Mouse (Mus musculus): Measurements from ENCODE around the gene Espl1. TPM values are rescaled to one million over a fixed set of nuclear protein-coding genes. Genes with fewer than 3 reads are reported as not detected.

The Espl1 gene
- polyA plus RNA-seq, 2 experiments, result 27.2 to 40.0 TPM

DNA sequence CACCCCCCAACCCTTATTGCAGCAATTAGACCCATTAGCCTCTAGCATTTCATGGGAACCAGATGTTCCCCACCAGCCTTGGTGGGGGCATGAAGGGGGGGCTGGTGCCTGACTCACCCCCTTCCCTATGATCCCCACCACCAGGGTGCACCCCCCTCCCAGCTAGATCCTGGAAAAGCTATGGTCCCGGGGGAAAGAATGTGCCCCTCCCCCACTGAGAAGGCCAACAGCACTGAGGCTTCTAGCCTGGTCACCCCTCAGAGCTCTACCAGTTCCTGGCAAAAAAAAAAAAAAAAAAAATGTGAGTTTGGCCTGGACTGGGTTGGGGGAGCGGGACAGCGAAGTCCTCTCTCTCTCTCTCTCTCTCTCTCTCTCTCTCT is 47.3 kb upstream of the Espl1 start:
- DNase-seq (ENCODE audit: low spot score), result peak; percentile 63
- H3K27ac ChIP-seq (replicated peaks; ENCODE audit: low read depth, low read length), result peak overlapping the region; percentile 95
- H3K36me3 ChIP-seq (ENCODE audit: control insufficient read depth, insufficient read depth, low read length), result peaks cover 35% of the 10 kb centered on the region
- peak overlapping the region; percentile 18; the same call in 1 of the 2 replicates for H3K9ac ChIP-seq (ENCODE audit: low read depth, low read length, severe bottlenecking)
- H3K9me3 ChIP-seq (ENCODE audit: control insufficient read depth, low read length), result no peaks in the 10 kb centered on the region
- peak overlapping the region; percentile 94 for H3K4me2 ChIP-seq (replicated peaks; ENCODE audit: low read depth, low read length, severe bottlenecking)
- 0% methylated on average over 1 of the region's 3 CpGs for WGBS
- peaks cover 66% of the 10 kb centered on the region for H3K4me1 ChIP-seq (ENCODE audit: control insufficient read depth, insufficient read depth, low read length)
- peak overlapping the region; percentile 60 for H3K4me3 ChIP-seq (replicated peaks; ENCODE audit: low read length)
- no peaks in the 10 kb centered on the region for H3K27me3 ChIP-seq (ENCODE audit: control insufficient read depth, insufficient read depth, low read length)
- 0 out of 2 replicates have a peak, but pooled peaks have one; percentile 0 for ATAC-seq (ENCODE audit: low FRiP score, low read depth)
- no peak for TF ChIP-seq POLR2A (IDR thresholded peaks at IDR 0.05; ENCODE audit: borderline replicate concordance, extremely low read depth, insufficient read depth, insufficient read length)

- peaks cover 39% of the 10 kb centered on the region for H3K36me3 ChIP-seq (ENCODE audit: control insufficient read depth, insufficient read depth, low read length)
- 2% methylated on average over 12 of the region's 13 CpGs for WGBS
- no peak for TF ChIP-seq POLR2A (IDR thresholded peaks at IDR 0.05; ENCODE audit: borderline replicate concordance, extremely low read depth, insufficient read depth, insufficient read length)
- no peaks in the 10 kb centered on the region for H3K9me3 ChIP-seq (ENCODE audit: control insufficient read depth, low read length)
- ATAC-seq (ENCODE audit: low FRiP score, low read depth) (no peak), DNase-seq (ENCODE audit: low spot score) (peak; percentile 74)
- peak overlapping the region; percentile 18 for H3K9ac ChIP-seq (ENCODE audit: low read depth, low read length, severe bottlenecking)
- H3K4me2 ChIP-seq (replicated peaks; ENCODE audit: low read depth, low read length, severe bottlenecking), result peak overlapping the region; percentile 94
- H3K4me3 ChIP-seq (replicated peaks; ENCODE audit: low read length), result peak overlapping the region; percentile 60
- peaks cover 66% of the 10 kb centered on the region for H3K4me1 ChIP-seq (ENCODE audit: control insufficient read depth, insufficient read depth, low read length)
- no peaks in the 10 kb centered on the region for H3K27me3 ChIP-seq (ENCODE audit: control insufficient read depth, insufficient read depth, low read length)
- peak overlapping the region; percentile 95 for H3K27ac ChIP-seq (replicated peaks; ENCODE audit: low read depth, low read length)
Measured at GRCm38 (mm10) chr15:102249251-102249691, 46.8 kb upstream of the Espl1 start.

GRCm38 (mm10) chr15:102249967-102250366 is 46.1 kb upstream of the Espl1 start:
- H3K36me3 ChIP-seq (ENCODE audit: control insufficient read depth, insufficient read depth, low read length), result peaks cover 40% of the 10 kb centered on the region
- no peak for DNase-seq (ENCODE audit: low spot score)
- no peak for TF ChIP-seq POLR2A (IDR thresholded peaks at IDR 0.05; ENCODE audit: borderline replicate concordance, extremely low read depth, insufficient read depth, insufficient read length)

DNA sequence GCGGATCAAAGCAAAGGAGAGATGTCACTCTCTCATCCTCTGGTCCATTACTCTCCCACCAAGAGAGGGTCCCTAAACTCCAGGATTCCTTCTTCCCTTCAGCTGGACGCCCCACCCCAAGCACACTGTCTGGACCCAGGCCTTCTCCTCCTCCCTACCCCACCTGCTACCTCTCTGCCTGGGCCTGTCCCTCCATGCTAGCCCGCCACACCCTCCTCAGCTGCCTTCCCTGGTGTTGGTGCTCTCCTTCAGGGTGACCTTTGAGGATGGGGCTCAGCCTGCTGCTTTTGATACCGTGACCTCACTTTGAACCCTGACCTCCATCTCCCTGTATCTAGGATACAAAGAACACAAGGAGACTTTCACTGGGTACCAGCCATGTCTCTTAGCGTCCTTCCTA is 45.5 kb upstream of the Espl1 start:
- H3K4me3 ChIP-seq (replicated peaks; ENCODE audit: low read length), result peak overlapping the region; percentile 60
- H3K9me3 ChIP-seq (ENCODE audit: control insufficient read depth, low read length), result no peaks in the 10 kb centered on the region
- peak overlapping the region; percentile 95 for H3K27ac ChIP-seq (replicated peaks; ENCODE audit: low read depth, low read length)
- ATAC-seq (ENCODE audit: low FRiP score, low read depth) (no peak), DNase-seq (ENCODE audit: low spot score) (no peak)
- WGBS, result 55% methylated on average over 5 of the region's 5 CpGs
- peak overlapping the region; percentile 94 for H3K4me2 ChIP-seq (replicated peaks; ENCODE audit: low read depth, low read length, severe bottlenecking)
- H3K36me3 ChIP-seq (ENCODE audit: control insufficient read depth, insufficient read depth, low read length), result peaks cover 40% of the 10 kb centered on the region
- peaks cover 61% of the 10 kb centered on the region for H3K4me1 ChIP-seq (ENCODE audit: control insufficient read depth, insufficient read depth, low read length)
- no peak overlapping the region for H3K9ac ChIP-seq (ENCODE audit: low read depth, low read length, severe bottlenecking)
- no peak for TF ChIP-seq POLR2A (IDR thresholded peaks at IDR 0.05; ENCODE audit: borderline replicate concordance, extremely low read depth, insufficient read depth, insufficient read length)
- H3K27me3 ChIP-seq (ENCODE audit: control insufficient read depth, insufficient read depth, low read length), result no peaks in the 10 kb centered on the region

More at GRCm38 (mm10) chr15:102249967-102250366, 46.1 kb upstream of the Espl1 start:
- peak overlapping the region; percentile 94 for H3K4me2 ChIP-seq (replicated peaks; ENCODE audit: low read depth, low read length, severe bottlenecking)
- H3K27ac ChIP-seq (replicated peaks; ENCODE audit: low read depth, low read length), result peak overlapping the region; percentile 95
- H3K27me3 ChIP-seq (ENCODE audit: control insufficient read depth, insufficient read depth, low read length), result no peaks in the 10 kb centered on the region
- H3K9me3 ChIP-seq (ENCODE audit: control insufficient read depth, low read length), result no peaks in the 10 kb centered on the region
- ATAC-seq (ENCODE audit: low FRiP score, low read depth), result no peak
- 24% methylated on average over 9 of the region's 9 CpGs for WGBS
- peaks cover 65% of the 10 kb centered on the region for H3K4me1 ChIP-seq (ENCODE audit: control insufficient read depth, insufficient read depth, low read length)
- H3K9ac ChIP-seq (ENCODE audit: low read depth, low read length, severe bottlenecking), result peak overlapping the region; percentile 18
- peak overlapping the region; percentile 60 for H3K4me3 ChIP-seq (replicated peaks; ENCODE audit: low read length)

DNA sequence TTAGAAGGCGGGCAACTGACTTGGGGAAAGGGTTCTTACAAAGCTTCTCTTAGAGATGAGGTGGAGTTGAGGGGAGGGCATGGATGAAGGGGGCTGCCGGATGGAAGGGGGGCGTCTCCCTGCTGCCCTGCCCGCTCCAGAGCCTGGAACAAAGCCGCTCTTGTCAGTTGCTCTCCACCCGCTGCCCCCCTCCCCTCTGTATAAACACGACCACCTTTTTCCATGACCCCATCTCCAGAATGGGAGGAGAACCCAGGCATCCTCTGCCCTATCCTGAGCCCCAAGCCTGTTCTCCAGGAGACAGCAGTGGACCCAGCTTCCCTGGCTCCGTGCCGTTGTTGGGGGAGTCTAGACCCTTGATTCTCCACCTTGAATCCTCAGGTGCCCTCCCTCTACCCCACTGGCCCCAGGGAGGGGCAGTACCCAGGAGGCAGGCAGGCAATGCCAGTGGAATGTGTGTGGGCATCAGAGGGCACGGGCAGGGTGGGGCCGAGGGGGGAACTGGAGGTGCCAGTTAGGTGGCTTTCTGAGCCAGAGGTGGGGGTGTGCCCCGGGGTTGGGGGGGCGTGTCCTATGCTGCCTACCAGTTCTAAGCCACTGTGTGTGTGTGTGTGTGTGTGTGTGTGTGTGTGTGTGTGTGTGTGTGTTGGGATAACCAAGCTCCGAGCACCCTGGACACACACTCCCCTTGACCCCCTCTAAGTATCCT is 40.4 kb upstream of the Espl1 start:
- Histone ChIP-seq H3K9ac (ENCODE audit: low read depth, low read length, severe bottlenecking) (peak overlapping the region; percentile 91), H3K36me3 (ENCODE audit: control insufficient read depth, insufficient read depth, low read length) (peaks cover 29% of the 10 kb centered on the region), H3K4me3 (replicated peaks; ENCODE audit: low read length) (peak overlapping the region; percentile 80), H3K27ac (replicated peaks; ENCODE audit: low read depth, low read length) (peak overlapping the region; percentile 97), H3K4me2 (replicated peaks; ENCODE audit: low read depth, low read length, severe bottlenecking) (peak overlapping the region; percentile 75), H3K27me3 (ENCODE audit: control insufficient read depth, insufficient read depth, low read length) (no peaks in the 10 kb centered on the region), H3K9me3 (ENCODE audit: control insufficient read depth, low read length) (no peaks in the 10 kb centered on the region), H3K4me1 (ENCODE audit: control insufficient read depth, insufficient read depth, low read length) (peaks cover 60% of the 10 kb centered on the region)
- ATAC-seq (ENCODE audit: low FRiP score, low read depth) (peak; percentile 19; the same call in 1 of the 2 replicates), DNase-seq (ENCODE audit: low spot score) (peak; percentile 65)
- no peak for TF ChIP-seq POLR2A (IDR thresholded peaks at IDR 0.05; ENCODE audit: borderline replicate concordance, extremely low read depth, insufficient read depth, insufficient read length)
- 25% methylated on average over 13 of the region's 14 CpGs for WGBS

Data from limb, embryonic 14.5 days (tissue).